ENCODE assay signal across 12 mouse cellular contexts in the genomic region with DNA sequence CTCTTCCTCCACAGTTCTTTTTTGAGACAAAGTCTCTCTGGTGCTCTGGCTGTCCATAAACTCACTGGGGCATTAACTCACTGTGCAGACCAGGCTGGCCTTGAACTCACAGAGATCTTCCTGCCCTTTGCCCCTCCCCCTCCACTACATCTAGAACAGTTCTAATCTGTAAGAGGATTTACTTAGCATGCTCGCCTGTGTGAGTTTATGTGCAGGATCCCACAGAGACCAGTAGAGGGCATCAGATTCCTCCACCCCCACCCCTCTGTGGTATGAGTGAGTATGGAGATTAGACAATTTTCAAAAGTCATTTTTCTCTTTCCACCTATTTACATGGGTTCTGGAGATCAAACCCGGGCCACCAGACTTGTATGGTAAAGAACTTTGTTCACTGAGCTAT. TPM values are rescaled to one million over a fixed set of nuclear protein-coding genes. Genes with fewer than 3 reads are reported as not detected.
A peak's percentile ranks its signal among the peaks of the same experiment; 100 is the strongest.
DNase-seq lines count a peak whose midpoint lies in the region; ATAC-seq and TF ChIP-seq lines count a peak whose summit lies in the region.
"Had no signal": no experiment of that assay in that cellular context is flagged by ENCODE, and none has a peak within 500 bp of the region (broad histone marks: within the 10 kb centered on the region; RNA-seq: fewer than 3 reads in every experiment).

No protein-coding gene starts in this region.

- H3K27ac ChIP-seq in liver, embryonic 12.5 days = no peak overlapping the region
- H3K27ac ChIP-seq in thymus, adult 2 months (ENCODE audit: control insufficient read depth, insufficient read depth, low read length) = no peak overlapping the region; the same call in 1 of the 2 replicates
- H3K27ac ChIP-seq: heart, embryonic 13.5 days; limb, embryonic 15.5 days; neural tube, embryonic 15.5 days had no signal

- H3K27me3 ChIP-seq in liver, embryonic 12.5 days (replicated peaks) = peaks cover 10% of the 10 kb centered on the region
- H3K27me3 ChIP-seq in thymus, adult 2 months (ENCODE audit: control insufficient read depth, insufficient read depth, low read length) = no peaks in the 10 kb centered on the region

- H3K4me1 ChIP-seq in liver, embryonic 12.5 days = peaks cover 45% of the 10 kb centered on the region
- H3K4me1 ChIP-seq in thymus, adult 2 months (replicated peaks; ENCODE audit: control insufficient read depth, insufficient read depth, low read length) = peaks cover 44% of the 10 kb centered on the region

- H3K36me3 ChIP-seq in liver, embryonic 12.5 days = no peaks in the 10 kb centered on the region
- H3K36me3 ChIP-seq in thymus, adult 2 months (ENCODE audit: control insufficient read depth, insufficient read depth, low read length) = no peaks in the 10 kb centered on the region
- H3K36me3 ChIP-seq: heart, embryonic 13.5 days; limb, embryonic 15.5 days; neural tube, embryonic 15.5 days had no signal

- H3K4me2 ChIP-seq in liver, embryonic 12.5 days = no peak overlapping the region
- H3K4me2 ChIP-seq: heart, embryonic 13.5 days; limb, embryonic 15.5 days; neural tube, embryonic 15.5 days had no signal

- no peak overlapping the region for H3K4me3 ChIP-seq in liver, embryonic 12.5 days
- H3K4me3 ChIP-seq in thymus, adult 2 months (ENCODE audit: control insufficient read depth, insufficient read depth, low read length) = no peak overlapping the region
- H3K4me3 ChIP-seq: heart, embryonic 13.5 days; limb, embryonic 15.5 days; neural tube, embryonic 15.5 days had no signal

- H3K9ac ChIP-seq in liver, embryonic 12.5 days = no peak overlapping the region
- H3K9ac ChIP-seq: heart, embryonic 13.5 days; limb, embryonic 15.5 days; neural tube, embryonic 15.5 days had no signal

- H3K9me3 ChIP-seq in liver, embryonic 12.5 days (replicated peaks) = no peaks in the 10 kb centered on the region
- H3K9me3 ChIP-seq: heart, embryonic 13.5 days; limb, embryonic 15.5 days; neural tube, embryonic 15.5 days had no signal

- peak; percentile 44 for DNase-seq in adrenal gland, postnatal 10 days
- DNase-seq in adrenal gland, adult 18-20 months (ENCODE audit: low spot score in 2 of 2) = no peak
- DNase-seq in liver = peak; percentile 26
- peak; percentile 60 for DNase-seq in thymus, adult 2 months
- no peak for DNase-seq in frontal cortex, postnatal 10 days (ENCODE audit: low spot score in 2 of 2)
- no peak for DNase-seq in Muller cell, postnatal 12 days (ENCODE audit: inconsistent ontology term)
- DNase-seq: cerebellum, postnatal 36 days had no signal

- TF ChIP-seq CTCF in thymus, adult 2 months (IDR thresholded peaks at IDR 0.05; ENCODE audit: borderline replicate concordance, control insufficient read depth, extremely low read depth, insufficient read depth, low read length, poor library complexity) = no peak

- TF ChIP-seq POLR2A in thymus, adult 2 months (IDR thresholded peaks at IDR 0.05; ENCODE audit: control insufficient read depth, extremely low read depth, insufficient read depth, low read length, poor library complexity) = no peak

- WGBS in liver, embryonic 12.5 days (ENCODE audit: insufficient replicate concordance) = 29% methylated on average over 2 of the region's 2 CpGs
- WGBS in thymus, adult 2 months = 44% methylated on average over 2 of the region's 2 CpGs

- no peak for ATAC-seq in liver, embryonic 12.5 days
- ATAC-seq in inflammation-experienced regulatory T-cells, adult 6 months = peak; percentile 38

RNA-seq across cellular contexts. Expression of a gene that starts 6.3 kb away (rescaled TPM):
- total RNA-seq in adrenal gland, postnatal 10 days (2021) = 100 to 1,000 TPM; 107 to 116 TPM
- total RNA-seq in adrenal gland, adult 18-20 months (2021) = 100 to 1,000 TPM; 162 to 232 TPM
- polyA plus RNA-seq in liver, embryonic 12.5 days (2016; fragmentation: Nextera tagmentation; extraction: Ambion mirVana) = 10.3 and 11.7 TPM in 2 replicates
- polyA plus RNA-seq in inflammation-experienced regulatory T-cells, adult 6 months (2017; shearing (Covaris generic)) = 10 to 100 TPM; 15.8 to 18.2 (median 16.4) TPM
- polyA plus RNA-seq in thymus, adult 2 months (2012; rRNA removed) = 46.1 and 47.2 TPM in 2 replicates

RNA-seq across cellular contexts. Expression of a gene that starts 56.3 kb away (rescaled TPM):
- total RNA-seq in adrenal gland, postnatal 10 days (2021) = 100 to 1,000 TPM; 116 to 118 TPM
- total RNA-seq in adrenal gland, adult 18-20 months (2021) = 100 to 1,000 TPM; 105 to 113 TPM
- 107 and 108 TPM in 2 replicates for polyA plus RNA-seq in liver, embryonic 12.5 days (2016; fragmentation: Nextera tagmentation; extraction: Ambion mirVana)
- polyA plus RNA-seq in inflammation-experienced regulatory T-cells, adult 6 months (2017; shearing (Covaris generic)) = 10 to 100 TPM; 31.6 to 40.5 (median 38.6) TPM
- polyA plus RNA-seq in thymus, adult 2 months (2012; rRNA removed) = 83.6 and 84.8 TPM in 2 replicates

Comparison
In these comparisons a context has a peak if more than half of its experiments do, and no peak if none do; other contexts are left out.
1. DNase-seq: peak in adrenal gland, postnatal 10 days (single experiment), liver (single experiment) and thymus, adult 2 months (single experiment); none in adrenal gland, adult 18-20 months (0 of 2), frontal cortex, postnatal 10 days (0 of 2) and Muller cell, postnatal 12 days (single experiment).